Mouse (Mus musculus) right cerebral cortex, postnatal 25 days (tissue): ENCODE measurements at regions not wholly inside any gene's neighbourhood (a gene's known extent, or its start where the extent isn't known, plus 50 kb on each side); places are given as distances from the start of the nearest gene placed in this dataset.

Experiments used
- DNase-seq: peaks from one replicate; pipeline ENCODE4 v3.0.0; 2022

DNA sequence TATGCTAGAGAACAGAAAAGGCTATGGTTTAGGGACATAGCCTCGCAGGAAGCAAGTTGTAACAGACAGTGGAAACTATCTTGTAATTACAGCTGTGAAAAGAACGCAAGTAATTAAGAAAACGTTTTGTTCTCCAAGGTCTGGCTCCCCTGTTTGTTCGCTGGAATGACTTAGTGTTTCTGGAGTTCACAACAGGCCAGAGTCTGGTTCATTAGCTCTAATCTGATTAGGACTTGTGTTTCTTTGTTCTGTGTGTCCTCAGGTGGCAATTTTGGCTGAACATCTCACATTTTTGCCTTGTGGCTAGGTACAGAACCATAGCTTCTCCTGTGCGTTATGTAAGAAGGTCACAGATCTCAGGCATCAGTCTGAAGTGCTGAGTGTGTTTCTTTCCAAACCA lies 141.7 kb upstream of the Sgk1 start:
- no peak for DNase-seq

DNA sequence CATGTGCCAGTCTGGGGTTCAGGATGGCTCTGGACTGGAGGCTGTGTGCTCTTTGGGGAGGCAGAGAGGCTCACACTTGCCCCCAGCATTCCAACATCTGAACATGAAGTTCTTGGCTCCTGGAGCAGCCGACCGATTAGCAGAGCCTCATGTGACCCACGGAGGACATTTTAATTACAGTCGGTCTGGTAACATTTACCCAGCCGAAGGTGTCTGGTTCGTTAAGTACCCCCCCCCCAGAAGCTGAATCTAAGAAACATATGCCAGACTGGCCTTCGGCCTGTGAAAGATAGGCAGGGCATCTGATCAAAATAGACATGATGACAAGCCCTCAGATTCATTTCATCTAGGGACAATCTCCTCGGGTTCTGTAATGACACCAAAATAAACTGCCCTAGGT lies 140.4 kb upstream of the Sgk1 start:
- DNase-seq = no peak

DNA sequence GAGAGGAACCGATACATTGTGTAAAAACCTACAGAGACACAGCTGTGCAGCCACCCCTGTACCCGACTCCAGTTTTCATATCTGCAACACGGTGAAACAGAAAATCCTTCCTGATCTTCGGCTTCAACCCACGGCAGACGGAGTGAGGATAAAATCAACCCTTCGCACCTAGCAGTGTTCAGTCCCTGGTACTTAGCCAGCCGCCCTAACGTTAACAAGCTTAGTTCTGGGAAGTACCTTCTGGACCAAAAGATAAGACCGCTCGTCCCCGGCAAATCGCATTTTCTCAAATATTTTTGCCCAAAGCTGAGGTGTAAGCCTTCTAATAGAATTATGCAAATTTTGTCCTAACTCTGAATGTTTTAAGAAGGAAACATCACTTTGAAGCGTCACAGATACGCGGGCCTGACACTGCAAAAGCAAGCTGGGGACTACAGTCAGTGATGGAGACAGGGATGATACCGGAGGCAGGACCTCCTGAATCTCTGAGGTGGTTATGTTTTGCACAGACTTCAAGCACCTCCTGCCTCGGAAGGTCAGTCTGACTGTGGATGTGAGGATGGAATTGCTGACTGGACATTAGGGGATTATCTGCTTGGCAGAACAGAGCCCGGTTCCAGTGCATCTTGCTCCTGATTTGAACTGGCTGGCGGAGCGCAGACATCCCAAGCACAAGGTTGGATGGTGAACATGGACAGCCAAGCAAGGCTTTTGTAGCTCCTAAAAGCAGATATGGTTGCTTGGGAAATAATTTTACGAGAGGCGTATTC lies 139.8 kb upstream of the Sgk1 start:
- no peak for DNase-seq

DNA sequence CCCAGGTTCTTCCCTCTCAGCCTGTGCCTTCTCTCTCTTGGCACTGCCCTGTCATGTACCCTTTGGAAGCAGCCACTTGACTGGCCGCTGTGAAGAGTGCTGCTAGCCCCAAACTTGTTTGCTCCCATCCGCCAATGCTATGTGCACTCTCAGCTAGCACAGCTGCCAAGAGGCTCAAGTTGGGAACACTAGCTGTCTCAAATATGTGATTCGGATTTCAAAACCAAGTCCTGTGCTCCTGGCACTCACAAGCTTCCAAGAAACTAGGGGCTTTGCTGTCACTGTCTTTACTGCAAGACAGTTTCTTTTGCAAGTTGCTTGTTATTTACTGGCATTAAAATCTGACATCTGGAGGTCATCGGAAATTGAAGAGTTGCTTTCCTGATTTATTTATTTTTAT lies 138.6 kb upstream of the Sgk1 start:
- no peak for DNase-seq

DNA sequence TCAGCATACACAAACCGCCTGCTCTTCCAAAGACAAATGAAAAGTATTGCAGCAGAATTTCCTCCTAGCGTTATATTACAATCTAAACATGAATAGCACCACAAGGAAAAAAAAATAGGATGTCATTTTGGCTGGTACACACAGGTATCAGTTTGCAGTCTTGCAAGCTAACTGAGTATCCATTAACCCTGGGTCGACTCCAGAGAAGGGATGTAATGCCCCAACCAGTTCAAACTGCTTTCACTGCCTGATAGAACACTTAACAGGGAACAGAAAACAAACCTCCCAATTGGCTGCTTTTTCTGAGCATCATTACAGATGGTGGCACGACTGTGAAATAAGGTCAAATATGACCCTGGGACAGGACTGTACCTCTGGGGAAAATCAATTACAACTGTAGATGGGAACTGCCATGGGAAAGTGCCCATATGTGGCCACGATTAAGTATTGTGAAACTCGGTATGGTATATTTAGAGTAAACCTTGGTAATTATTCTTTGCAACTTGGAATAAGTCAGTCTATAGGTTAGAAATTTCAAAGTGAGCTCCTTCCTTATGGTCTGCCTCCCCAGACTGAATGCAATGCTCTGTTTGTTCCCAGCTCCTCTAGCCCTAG lies 137.5 kb upstream of the Sgk1 start:
- DNase-seq = no peak

DNA sequence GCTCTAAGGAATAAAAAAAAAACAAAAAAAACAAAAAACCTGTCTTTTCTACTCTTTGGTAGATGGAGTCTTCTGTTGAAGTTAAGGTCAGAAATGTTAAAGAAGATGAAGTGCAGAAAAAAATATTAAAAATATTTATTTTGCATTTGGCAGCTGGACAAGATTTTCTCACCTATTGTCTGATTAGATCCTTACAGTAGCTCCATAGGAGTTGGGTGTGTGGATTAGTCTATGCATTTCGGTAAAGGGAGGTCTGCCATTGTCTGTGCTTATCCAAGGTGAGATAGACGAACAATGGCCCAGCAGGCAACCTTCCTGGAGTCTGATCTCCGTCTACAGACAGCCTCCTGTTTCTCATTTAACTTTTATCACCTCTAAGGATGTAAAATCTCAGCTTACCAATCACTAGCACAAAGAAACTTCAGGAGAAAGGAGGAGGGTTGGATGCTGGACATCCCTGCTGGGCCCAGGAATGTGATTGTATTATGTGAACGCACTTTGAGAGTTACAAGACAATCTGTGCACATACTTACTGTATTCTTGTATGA lies 136.0 kb upstream of the Sgk1 start:
- DNase-seq = no peak

DNA sequence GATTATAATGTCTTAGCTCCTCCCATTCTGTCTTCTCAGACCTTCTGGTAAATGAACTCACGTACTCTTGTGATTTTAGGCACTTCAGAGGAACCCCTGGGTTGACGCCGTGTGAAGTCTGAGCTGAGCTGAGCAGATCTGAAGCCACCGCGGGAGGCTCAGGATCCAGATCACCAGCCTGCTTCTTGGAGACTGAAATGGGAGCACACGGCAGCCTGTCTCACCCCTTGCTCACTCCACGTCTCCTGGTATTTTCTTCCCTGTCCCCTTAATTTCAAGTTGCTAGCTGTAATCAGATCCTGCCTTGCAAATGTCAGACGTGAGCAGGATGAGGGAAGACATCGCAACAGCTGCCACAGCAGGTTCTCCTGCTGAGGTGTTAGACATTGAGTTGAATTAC lies 135.3 kb upstream of the Sgk1 start:
- DNase-seq = no peak

DNA sequence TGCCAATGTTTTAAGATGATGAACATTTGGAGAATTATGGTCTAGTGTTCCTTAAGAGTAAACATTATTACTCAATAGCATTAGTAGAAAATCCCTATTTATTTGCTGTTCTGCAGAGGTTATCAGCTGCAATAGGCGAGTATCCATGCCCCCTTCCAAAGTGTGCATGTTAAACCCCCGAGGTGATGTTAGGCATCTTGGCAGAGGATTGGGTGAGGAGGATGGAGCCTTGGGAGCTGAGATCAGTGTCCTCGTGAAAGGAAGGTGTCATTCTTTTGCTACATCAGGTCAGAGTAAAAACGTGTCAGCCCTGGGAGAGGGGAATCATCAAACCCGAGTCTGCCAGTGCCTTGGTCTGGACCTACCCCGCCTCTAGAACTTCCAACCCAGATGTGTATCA lies 130.7 kb upstream of the Sgk1 start:
- no peak for DNase-seq

DNA sequence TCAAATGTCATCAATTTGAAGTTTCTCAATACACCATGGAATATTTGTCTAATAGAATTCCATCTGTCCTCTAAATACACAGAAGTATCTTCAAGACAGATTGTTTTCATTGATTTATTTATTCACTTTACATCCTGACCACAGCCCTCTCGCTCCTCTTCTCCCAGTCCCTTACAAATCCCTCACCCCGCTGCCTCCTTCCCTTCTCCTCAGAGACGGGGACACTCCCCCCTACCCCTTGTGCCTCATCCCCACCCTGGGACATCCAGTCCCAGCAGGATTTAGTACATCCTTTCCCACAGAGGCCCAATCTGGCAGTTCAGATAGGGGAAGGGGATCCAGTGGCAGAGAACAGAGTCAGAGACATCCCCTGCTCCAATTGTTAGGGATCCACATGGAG lies 129.6 kb upstream of the Sgk1 start:
- DNase-seq = no peak

DNA sequence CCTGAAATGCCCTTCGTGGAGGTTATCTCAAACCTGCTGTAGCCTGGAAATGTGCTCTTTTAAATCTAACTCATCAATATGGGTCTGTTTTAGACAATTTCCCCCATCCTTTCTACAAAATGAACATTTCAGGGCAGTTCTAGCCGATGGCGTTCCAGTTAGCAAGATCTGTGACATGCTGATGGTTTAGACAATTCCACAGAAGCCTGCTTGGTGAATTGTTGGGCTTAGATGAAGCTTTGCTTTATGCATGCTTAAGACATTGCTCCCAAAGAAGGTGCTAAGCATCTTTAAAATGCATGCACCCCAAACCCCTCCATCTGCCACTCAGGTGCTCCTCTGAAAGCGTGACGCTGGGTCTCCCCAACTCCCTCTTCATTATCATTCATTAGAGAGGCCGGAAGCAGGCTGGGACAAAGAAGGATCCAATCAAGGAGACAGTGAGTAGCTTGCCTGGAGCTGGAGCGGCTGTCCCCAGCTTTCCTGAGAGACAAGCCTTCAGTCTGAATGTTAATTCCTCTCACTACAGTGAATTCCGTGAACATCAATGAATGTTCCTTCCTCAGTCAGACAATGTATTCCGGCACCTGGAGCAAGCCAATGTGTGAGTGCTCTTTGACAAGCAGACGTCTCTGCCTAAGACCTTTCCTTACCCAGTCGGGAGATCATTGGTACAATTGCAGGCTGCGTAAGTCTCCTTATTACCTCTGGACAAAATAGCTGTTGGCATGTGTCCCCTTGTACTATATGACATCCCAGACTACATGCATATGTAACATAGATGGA lies 127.0 kb upstream of the Sgk1 start:
- no peak for DNase-seq

DNA sequence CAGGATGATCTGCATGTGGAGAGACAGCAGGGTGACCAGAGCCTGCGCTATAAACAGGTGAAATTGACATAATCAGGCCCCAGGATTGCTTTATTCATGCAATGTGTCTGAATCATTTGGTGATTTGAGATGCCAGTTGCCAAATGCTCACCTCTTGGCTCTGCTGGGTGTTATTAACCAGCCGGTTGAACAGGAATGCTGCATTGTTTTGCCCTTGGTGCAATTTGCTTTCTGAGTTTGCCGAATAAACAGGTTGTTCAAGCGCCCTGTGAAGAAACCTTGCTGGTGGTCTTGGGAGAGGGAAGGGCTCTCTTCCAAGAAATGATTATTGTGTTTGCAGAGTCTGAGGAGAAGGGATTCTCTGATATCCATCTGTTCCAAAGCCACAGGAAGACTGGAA lies 126.3 kb upstream of the Sgk1 start:
- no peak for DNase-seq

DNA sequence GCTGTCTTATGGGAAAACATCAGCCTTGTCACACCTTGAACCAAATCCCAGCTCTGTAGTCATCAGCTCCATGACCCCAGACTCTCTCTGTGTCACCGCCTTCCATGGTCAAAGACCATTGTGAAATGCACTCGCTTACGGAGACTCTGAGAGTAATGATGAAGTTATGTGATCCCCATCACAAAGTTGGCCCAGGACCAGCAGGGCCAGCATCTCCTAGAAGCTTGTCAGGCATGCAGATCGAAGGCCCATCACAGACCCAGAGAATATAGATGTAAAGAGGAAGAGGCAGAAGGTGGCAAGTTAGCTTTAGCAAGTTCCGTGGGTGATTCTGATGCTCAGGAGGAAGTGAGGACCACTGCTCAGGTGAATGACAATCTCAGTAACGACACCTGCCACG lies 125.2 kb upstream of the Sgk1 start:
- no peak for DNase-seq

DNA sequence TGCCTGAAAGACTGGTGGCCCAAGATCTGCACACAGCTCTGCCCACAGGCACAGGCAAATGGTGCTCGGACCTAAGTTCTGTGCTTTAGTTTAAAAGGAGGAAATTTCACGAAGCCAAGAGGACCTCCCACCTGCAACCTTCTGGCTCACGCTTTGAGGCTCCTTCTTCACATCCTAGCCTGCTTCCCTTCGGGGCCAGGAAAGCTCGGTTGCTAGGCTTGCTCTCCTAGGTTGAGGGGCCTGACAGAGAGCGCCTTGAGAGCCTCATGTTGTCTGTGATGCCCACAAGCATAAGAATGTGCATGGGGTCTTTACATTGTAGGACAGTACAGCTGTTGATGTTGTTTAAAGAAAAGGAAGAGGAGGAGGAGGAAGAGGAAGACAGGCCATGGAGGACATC lies 123.9 kb upstream of the Sgk1 start:
- DNase-seq = no peak

DNA sequence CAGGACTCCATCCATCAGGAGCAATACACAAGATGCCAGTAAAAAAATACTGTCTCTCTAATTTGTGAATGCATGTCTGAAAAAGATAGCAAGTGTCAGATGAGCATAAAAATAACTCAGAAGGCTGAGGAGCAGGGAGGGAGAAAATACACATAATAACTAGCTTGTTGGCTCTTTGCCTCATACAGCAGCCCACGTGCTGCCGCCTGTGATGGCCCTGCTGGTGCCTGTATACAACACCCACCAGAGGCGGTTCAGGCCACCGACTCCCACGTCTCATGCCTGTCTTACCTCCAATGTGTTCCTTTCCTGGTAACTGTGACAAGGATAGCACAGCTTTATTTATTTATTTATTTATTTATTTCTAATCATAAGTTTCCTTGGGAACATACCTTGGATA lies 119.5 kb upstream of the Sgk1 start:
- peak; percentile 21 for DNase-seq

DNA sequence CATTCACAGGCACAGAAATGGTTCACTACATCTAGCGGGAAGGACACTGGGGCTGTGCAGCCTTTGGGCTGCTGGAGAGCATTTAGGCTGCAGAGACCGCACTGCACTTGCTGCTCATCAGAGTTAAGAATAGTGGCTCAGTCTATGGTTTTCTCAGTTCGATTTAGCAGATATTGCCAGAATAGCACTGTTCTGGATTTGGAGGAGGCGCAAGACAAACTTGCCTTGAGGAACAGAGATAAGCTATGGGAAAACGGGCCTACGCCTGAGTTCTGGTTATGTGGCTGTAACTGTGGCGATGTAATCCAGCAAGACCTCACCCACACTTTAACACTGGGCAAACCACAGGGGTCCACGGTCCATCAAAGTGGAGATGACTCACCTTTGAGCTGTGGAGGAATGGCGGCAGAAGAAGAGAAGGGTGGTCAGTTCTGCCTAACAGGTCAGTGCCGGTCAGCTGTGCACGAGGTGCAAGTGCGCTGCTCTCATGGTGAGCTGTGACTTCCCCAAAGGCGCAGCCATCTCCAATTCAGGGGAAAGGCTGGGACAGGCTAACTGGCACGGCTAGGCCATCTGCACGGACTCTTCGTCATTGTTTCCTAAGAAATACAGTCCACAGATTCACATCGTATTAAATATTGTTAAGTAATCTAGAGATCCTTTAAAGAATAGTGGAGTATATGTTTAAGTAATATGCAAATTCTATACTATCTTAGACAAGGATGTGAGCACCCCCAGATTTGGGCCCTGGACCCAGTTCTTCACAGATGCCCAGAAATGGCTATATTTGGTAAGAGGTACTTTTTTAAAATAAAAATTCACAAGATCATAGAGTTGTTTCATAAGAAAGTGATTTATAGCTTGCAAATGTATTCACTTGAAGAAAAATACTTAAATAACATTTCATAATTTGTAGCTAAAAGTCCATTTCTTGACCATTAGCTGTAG lies 118.7 kb upstream of the Sgk1 start:
- DNase-seq = no peak

DNA sequence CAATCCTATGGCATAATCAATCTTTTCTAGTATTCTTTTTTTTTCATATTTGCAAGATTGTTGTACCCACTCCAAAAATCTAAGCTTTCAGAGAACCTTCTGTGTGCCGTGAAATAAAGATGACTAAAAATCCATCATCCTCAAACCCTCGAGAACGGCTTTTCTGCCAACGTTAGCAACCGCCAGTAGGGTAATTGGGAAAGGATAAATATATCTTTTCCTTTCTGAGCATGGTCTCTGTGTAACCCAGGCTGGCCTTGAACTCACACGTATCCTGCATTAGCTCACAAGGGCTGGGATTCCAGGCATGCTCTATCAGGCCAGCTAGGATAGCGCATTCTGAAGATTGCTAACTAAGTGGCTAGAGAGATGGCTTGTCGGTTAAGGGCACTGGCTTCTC lies 117.9 kb upstream of the Sgk1 start:
- no peak for DNase-seq

DNA sequence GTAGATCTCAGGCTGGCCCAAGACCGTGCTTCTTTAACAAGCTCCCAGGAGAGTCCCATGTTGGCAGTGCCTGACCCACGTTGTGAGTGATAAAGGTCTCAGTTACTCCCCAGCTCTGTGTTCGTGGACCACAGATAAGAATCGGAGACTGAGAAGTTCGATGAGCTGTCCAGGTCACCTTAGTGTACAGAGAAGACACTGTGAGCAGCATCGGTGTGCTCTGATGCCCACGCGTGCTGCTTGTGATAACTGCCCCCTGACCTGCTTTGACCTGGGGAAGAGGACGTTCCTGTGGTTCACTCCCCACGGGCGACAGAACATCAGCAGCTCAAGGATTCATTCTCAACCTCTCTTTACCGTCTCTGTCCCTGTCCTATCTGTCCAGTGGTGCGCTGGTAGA lies 117.1 kb upstream of the Sgk1 start:
- no peak for DNase-seq

DNA sequence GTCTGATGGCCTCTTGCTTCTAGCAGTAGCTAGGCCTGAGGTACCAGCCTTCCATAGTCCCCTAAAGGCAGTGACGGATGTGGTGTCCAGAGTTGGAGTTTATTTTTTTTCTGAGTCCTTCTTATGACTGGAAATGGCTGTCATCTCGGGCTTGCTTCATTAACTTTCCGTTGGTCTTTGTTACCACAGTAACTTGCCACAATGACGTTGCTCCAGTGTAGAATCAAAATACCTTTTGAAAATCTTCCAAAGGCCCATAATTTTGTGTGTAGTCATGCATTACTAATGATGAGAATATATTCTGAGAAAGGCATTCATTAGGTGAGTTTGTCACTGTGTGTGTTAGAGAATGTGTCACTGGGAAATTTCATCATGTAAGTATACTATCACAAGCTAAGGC lies 108.4 kb upstream of the Sgk1 start:
- no peak for DNase-seq

DNA sequence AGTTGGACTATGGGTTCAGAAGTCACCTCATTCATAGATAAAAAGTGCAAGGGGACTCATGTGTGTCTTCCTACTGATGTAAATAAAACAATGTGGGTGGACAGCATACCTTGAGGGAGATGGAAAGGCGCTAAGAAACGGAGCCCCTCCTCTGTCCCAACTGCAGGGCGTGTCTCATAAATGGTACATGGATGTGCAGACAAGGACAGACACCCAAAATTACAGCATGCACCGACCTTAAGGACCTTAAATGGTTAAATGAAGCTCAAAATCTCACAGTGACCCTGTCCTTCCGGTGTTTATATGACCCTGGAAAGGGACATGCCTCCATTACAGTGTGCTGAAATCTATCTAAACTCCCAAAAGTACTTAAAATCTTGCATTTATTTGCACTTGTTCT lies 106.5 kb upstream of the Sgk1 start:
- DNase-seq = no peak

DNA sequence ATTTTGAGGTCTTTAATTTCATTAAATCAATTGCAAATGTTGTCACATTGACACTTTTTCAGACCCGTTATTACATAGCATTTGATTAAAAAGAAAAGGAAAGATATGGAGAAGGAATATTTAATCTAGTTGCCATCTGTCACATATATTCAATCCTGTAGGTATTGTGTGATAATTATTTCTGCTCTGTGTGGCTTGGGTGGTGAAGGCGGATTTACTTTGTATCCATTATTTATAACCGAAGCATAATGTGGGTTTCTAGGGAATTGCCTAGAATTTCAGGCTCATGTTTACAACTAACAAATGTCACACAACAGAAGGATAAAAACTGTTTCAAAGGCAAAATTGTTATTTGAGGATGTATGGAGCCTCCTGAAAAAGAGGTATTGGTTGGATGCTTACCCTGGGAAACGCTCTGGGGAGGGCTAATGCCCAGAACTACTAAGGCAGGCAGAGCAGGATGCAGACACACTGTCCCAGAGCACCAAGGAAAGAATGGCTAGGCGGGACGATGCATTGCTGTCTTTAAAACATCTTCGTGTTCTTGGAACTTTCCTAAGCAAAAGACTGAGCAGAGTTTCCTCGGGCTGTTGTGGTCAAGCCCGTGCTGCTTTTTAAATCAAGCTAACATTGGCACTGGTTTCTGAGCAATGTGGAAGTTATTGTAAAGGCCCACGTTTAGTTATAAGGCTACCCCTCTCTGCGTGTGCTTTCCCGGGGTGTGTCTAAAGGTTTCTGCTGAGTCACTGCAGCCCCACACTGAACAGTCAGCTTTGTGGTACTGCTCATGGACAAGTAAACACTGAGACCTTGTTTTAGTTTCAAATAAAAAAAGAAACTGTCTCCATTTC lies 105.8 kb upstream of the Sgk1 start:
- no peak for DNase-seq

DNA sequence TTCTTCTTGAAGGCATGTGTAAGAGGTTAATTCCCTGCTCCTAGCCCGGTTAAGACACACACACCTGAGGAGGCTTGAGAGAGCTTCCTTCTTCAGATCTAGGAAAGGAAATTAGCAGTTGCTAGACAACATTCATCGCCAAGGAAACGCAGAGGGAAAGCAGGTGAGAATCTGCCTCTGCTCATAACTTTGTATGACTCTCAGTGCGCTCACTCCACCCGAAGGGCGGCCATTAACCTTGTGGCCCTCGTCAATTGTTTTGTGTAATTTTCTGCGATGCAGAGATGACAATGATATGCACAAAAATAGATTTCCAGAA lies 105.3 kb upstream of the Sgk1 start:
- DNase-seq = no peak

DNA sequence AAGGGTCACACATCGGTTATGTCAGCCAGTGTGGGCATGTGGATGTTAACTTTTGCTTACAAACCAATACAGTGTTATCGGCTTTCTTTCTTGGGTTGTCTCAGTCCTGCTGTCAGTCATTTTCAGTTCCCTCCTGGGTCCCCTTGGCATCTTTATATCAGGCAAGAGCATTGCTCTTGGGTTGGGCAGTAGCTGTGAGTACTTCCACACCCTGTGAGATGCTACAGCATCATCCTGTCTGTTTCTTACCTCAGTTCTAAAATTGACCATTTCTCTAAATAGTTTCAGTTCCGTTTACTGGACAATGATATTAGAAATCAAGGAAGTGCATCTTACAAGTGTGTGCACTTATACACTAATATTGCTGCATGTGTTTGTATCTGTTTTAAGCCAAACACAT lies 104.9 kb upstream of the Sgk1 start:
- DNase-seq = no peak
